Mouse (Mus musculus) central nervous system, embryonic 18 days (tissue): ENCODE results near the gene Usmg5. TPM values are rescaled to one million over a fixed set of nuclear protein-coding genes. Genes with fewer than 3 reads are reported as not detected.

Experiments
- polyA plus RNA-seq: library from polyadenylated mRNA; depleted of rRNA; stranded (reverse); fragments of >200 nt; gene quantifications from 2 replicates; pipeline ENCODE4 v1.2.3, GENCODE M21; 2012; rRNA removed

Gene Usmg5
- polyA plus RNA-seq, result 933 and 1,086 TPM in 2 replicates

DNA sequence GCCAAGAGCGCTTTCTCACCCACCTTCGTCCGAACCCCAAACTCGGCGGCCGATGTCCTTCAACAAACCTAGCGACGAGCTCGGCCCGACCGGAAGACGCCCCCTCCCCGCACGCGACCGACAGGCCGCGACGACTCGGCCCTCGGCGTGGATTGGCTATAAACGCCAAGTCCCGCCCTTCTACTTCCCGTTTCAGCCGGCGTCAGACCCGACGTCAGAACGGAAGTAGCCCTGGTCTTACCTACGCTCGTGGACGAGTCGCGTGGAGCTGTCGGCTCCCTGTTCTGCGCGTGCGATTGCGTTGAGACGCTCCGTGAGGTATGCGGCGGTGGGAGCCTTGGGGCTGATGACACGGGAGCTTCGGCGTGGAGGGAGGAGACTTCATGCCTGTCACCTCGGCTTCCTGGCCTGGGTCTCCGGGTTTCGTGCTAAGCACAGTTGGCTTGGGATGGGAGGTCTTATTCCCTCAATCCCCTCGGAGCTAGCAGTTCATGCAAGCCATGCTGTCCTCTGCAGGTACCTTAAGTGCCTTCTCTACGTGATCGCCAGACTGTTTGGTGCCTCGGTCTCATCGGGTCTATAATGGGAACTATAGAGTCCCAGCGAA lies at the start of gene Usmg5, which contains the start of gene Pdcd11:
TSS of gene Usmg5 (minus strand) at position 98 of the 607 bp plus-strand sequence.
TSS of gene Pdcd11 (plus strand) at position 219 of the 607 bp plus-strand sequence.

DNA sequence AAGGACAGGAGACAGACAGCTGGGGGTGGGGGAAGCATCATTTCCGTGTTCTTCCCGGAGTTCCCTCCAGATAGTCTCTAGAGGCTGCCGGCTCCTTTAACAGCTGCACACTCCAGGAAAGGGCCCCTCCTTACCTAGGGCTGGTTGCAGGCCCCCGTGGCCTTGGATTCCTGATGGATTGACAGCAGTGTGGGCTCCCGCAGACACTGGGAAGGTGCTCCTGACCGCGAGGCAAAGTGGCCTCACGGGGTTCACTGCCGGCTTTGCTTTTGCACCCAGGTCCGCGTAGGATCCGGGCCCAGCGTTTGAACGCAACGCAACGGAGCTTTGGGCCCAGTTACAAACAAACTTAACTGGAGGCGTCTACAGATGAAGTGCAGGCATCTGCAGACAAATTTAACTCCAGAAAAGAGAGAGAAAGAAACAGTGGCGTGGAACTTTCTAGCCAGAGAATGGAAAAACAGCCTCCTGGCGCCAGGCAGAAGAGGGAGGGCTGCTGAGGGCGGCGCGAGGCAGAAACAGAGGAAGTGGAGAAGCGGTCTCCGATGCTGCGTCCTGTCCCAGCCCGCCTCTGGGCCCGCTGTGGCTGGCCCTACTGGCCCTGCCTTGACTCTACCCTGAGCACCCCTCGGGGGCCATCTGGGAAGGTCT lies 47.4 kb upstream of the Usmg5 start, which contains the start of gene Calhm2:
TSS of gene Calhm2 (minus strand) at position 524 of the 651 bp plus-strand sequence.

DNA sequence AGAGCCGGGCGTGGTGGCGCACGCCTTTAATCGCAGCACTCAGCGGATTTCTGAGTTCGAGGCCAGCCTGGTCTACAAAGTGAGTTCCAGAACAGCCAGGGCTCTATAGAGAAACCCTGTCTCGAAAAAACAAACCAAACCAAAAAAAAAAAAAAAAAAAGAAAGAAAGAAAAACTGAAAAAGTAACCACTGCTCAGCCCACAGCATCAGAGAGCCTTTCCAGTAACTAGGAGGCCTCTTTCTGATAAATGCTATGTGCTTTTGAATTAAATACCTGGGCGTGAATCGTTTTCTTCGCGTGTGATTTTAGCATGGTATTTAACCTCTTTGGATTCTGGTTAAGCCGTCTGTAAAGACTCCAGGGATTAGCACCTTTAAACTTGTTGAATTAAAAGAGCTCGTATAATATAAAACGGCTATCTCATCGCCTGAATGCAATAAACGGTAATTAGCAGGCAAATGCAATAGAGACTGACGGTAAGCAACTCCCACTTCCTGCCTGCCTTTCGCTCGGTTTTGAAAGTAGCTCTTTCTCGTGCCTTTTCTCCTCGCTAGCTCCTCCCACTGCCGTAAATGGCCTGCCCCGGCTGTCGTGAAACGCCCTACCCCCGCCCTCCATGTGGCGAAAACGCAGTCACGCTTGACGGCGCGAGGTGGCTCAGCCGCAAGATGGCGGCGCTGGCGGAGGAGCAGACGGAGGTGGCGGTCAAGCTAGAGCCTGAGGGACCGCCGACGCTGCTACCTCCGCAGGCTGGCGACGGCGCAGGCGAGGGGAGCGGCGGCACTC lies 23.2 kb downstream of the Usmg5 start, which contains the start of gene Taf5:
TSS of gene Taf5 (plus strand) at position 651 of the 787 bp plus-strand sequence.

DNA sequence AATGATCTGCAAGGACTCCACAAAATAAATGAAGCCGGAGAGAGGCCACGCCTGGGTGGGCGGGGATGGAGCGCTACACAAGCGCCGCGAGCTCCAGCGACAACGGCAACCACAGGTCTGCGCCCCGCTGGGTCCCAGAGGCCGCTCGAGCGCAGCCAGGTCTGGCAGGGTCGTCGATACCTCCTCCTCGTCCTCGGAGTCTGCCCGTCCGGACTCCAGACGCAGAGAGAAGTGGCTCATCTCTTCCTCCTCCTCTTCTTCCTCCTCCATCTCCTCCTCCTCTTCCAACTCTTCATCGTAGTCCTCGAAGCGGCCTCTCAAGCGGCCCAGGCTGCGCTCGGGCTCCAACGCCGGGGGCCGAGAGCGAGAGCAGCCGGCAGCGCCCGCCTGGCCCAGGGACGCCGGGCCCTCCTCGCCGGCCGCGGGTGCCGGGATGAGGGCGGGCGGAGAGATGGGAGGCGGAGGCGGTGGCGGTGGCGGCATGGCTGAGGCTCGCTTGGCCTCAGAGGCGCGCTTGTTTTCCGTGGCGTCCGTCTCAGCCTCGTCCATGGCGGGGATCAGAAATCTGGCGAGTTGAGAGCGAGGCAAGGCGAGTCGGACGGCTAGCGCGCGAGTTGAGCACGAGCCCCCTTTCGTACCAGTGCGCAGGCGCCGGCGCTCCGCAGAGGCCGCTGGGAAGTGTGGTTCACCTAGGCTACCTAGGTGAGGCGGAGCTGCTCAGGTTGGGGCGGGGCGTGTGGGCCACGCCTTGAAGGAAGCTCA lies 40.0 kb downstream of the Usmg5 start, which contains the start of gene Pcgf6:
TSS of gene Pcgf6 (minus strand) at position 636 of the 762 bp plus-strand sequence.

Other genes with a start within 250 kb of the Usmg5 start
- gene Ina, start 75.9 kb downstream of the Usmg5 start, polyA plus RNA-seq, result 300 and 304 TPM in 2 replicates
- 47.3 and 49.5 TPM in 2 replicates for gene Nt5c2, start 75.5 kb downstream of the Usmg5 start, polyA plus RNA-seq
- gene Pcgf6, start 39.7 kb downstream of the Usmg5 start, polyA plus RNA-seq, result 79.2 and 86.3 TPM in 2 replicates
- gene Taf5, start 22.9 kb downstream of the Usmg5 start, polyA plus RNA-seq, result 8.5 and 9.1 TPM in 2 replicates
- 14.9 and 15.4 TPM in 2 replicates for gene Pdcd11, start 121 bp upstream of the Usmg5 start, polyA plus RNA-seq
- gene Calhm2, start 47.6 kb upstream of the Usmg5 start, polyA plus RNA-seq, result 1.3 and 1.5 TPM in 2 replicates
- gene Calhm1, start 53.6 kb upstream of the Usmg5 start, polyA plus RNA-seq, result not detected in 2 replicates
- gene Calhm3, start 67.1 kb upstream of the Usmg5 start, polyA plus RNA-seq, result not detected in 2 replicates
- 22.0 and 24.4 TPM in 2 replicates for gene Neurl1a, start 88.2 kb upstream of the Usmg5 start, polyA plus RNA-seq